20 mouse cellular contexts compared by ENCODE assay signal in the genomic region with DNA sequence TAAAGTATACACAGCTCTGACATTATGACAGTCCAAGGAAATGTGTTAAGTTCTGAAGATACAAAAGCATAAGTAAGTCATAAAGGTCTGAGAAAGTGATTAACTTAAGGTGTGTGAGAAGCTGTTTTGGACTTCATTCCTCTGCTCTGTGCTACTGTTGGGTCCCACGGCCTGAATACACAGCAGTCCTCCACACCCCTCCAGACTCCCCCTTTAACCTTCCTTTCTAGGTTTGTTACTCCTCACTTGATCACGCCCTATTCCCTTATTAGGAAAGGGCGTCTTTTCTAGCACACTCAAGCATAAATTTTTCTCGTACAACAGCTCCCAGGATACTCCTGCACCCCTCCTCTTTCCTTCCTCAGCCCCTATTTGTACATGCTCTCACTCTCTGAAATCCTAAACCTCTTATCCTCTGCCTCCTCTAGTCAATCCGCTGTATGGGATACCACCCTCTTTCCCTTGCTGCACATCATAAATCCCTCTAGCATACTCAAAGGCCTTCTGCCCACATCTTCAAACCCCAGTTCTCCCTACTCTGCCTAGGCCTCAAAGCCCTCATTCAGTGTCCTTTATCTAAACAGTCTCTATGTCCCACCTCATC. TPM values are rescaled to one million over a fixed set of nuclear protein-coding genes. Genes with fewer than 3 reads are reported as not detected.
"Had no signal": no experiment of that assay in that cellular context is flagged by ENCODE, and none has a peak within 500 bp of the region (broad histone marks: within the 10 kb centered on the region; RNA-seq: fewer than 3 reads in every experiment).

No protein-coding gene starts in this region.

- H3K4me2 ChIP-seq: lung, embryonic 15.5 days; midbrain, embryonic 11.5 days; midbrain, embryonic 13.5 days; midbrain, embryonic 15.5 days; neural tube, embryonic 12.5 days; stomach, embryonic 15.5 days had no signal

- H3K9me3 ChIP-seq: lung, embryonic 15.5 days; megakaryocyte, embryonic 14.5 days; midbrain, embryonic 13.5 days; midbrain, embryonic 15.5 days; neural tube, embryonic 12.5 days; stomach, embryonic 15.5 days had no signal

- H3K4me3 ChIP-seq: lung, embryonic 15.5 days; megakaryocyte, embryonic 14.5 days; midbrain, embryonic 13.5 days; midbrain, embryonic 15.5 days; neural tube, embryonic 12.5 days; stomach, embryonic 15.5 days had no signal

- H3K9ac ChIP-seq: lung, embryonic 15.5 days; midbrain, embryonic 13.5 days; midbrain, embryonic 15.5 days; neural tube, embryonic 12.5 days; stomach, embryonic 15.5 days had no signal

- H3K27me3 ChIP-seq: lung, embryonic 15.5 days; megakaryocyte, embryonic 14.5 days; midbrain, embryonic 13.5 days; midbrain, embryonic 15.5 days; neural tube, embryonic 12.5 days; stomach, embryonic 15.5 days had no signal

- H3K4me1 ChIP-seq: lung, embryonic 15.5 days; midbrain, embryonic 13.5 days; midbrain, embryonic 15.5 days; neural tube, embryonic 12.5 days; stomach, embryonic 15.5 days had no signal

- ATAC-seq: lung, postnatal 0 days; midbrain, embryonic 13.5 days; midbrain, embryonic 15.5 days had no signal

- H3K27ac ChIP-seq: lung, embryonic 15.5 days; macrophage; midbrain, embryonic 13.5 days; midbrain, embryonic 15.5 days; neural tube, embryonic 12.5 days; stomach, embryonic 15.5 days; stomach, postnatal 0 days had no signal

- DNase-seq: lung, adult 2 months; lung, postnatal 14 days; lung, postnatal 36 days; right cerebral cortex, postnatal 14 days; thymus, adult 2 months; thymus, postnatal 25 days; thymus, postnatal 4 days had no signal

RNA-seq across cellular contexts. Expression of a gene that starts 31.9 kb away (rescaled TPM):
- total RNA-seq: megakaryocyte progenitor cell, adult 5-6 weeks; monocyte, adult 5-6 weeks; neutrophil, adult 5-6 weeks had no signal
- polyA plus RNA-seq: macrophage had no signal
